Mouse (Mus musculus) kidney, adult 2 months (tissue): ENCODE results near the gene Gm128.

Experiments used
- CTCF ChIP-seq: fragments of 200-500 bp; conservative IDR thresholded peaks from 2 replicates; pipeline ENCODE4 v1.5.1; 2011; ENCODE audit warnings: low read depth, mild to moderate bottlenecking, control low read depth, low read length, moderate library complexity, mixed read lengths; ENCODE audit not compliant: insufficient read depth, insufficient read length
- POLR2A ChIP-seq: fragments of 200-500 bp; IDR thresholded peaks from one replicate; pipeline ENCODE4 v1.6.1; 2011; ENCODE audit warnings: low read depth, low read length, control low read depth

- TF ChIP-seq CTCF (no peak), POLR2A (no peak)
These were observed 48.8 kb upstream of the Gm128 start for GRCm38 (mm10) chr3:95290156-95290555.
